Mouse (Mus musculus) hindbrain, embryonic 14.5 days (tissue): Measurements from ENCODE around the gene Gm28539. TPM values are rescaled to one million over a fixed set of nuclear protein-coding genes. Genes with fewer than 3 reads are reported as not detected.

ENCODE experiments used
- ATAC-seq: fragments of 200-750 bp; cut with Nextera tagmentation; 2 replicates; pipeline ENCODE4 v1.8.0; 2017; ENCODE audit warnings: moderate number of reproducible peaks, mild to moderate bottlenecking, moderate TSS enrichment, moderate library complexity; ENCODE audit not compliant: low FRiP score
- DNase-seq: peaks from one replicate; pipeline ENCODE4 v3.0.0-alpha.2; 2015; ENCODE audit warnings: low spot score
- H3K27ac ChIP-seq: fragments of 300-500 bp; sonication (generic); 2 replicates; pipeline ENCODE4 v1.5.1; 2014; ENCODE audit warnings: mild to moderate bottlenecking, moderate library complexity
- H3K27me3 ChIP-seq: fragments of 300-500 bp; sonication (generic); 2 replicates; pipeline ENCODE4 v1.6.1; 2014; ENCODE audit warnings: mild to moderate bottlenecking, low read length, mixed read lengths; ENCODE audit not compliant: control insufficient read depth, insufficient read depth
- H3K36me3 ChIP-seq: fragments of 300-500 bp; sonication (generic); replicated peaks from 2 replicates; pipeline ENCODE4 v1.6.1; 2014; ENCODE audit not compliant: control insufficient read depth, insufficient read depth
- H3K4me1 ChIP-seq: fragments of 300-500 bp; sonication (generic); replicated peaks from 2 replicates; pipeline ENCODE4 v1.6.1; 2014; ENCODE audit warnings: antibody characterized with exemption, low read length, mixed read lengths; ENCODE audit not compliant: control insufficient read depth, insufficient read depth
- H3K4me2 ChIP-seq: fragments of 300-500 bp; sonication (generic); replicated peaks from 2 replicates; pipeline ENCODE4 v1.6.1; 2014; ENCODE audit warnings: mild to moderate bottlenecking, moderate library complexity
- H3K4me3 ChIP-seq: fragments of 300-500 bp; sonication (generic); replicated peaks from 2 replicates; pipeline ENCODE4 v1.5.1; 2014; ENCODE audit warnings: mild to moderate bottlenecking, low read length
- H3K9ac ChIP-seq: fragments of 300-500 bp; sonication (generic); 2 replicates; pipeline ENCODE4 v1.6.1; 2014
- H3K9me3 ChIP-seq: fragments of 300-500 bp; sonication (generic); 2 replicates; pipeline ENCODE4 v1.6.1; 2016; ENCODE audit warnings: low read length; ENCODE audit not compliant: control insufficient read depth
- WGBS: fragments of 180-500 bp; shearing (Covaris S2); extraction: QIAGEN DNeasy Blood & Tissue Kit; methylation state at CpG from one replicate; pipeline ENCODE4 v1.1.7; 2014; 5-methylcytosine and 5-hydroxymethylcytosine counted together
- polyA plus RNA-seq: library from polyadenylated mRNA; unstranded; fragments of >200 nt; fragmentation: Nextera tagmentation; extraction: Ambion mirVana; gene quantifications from 2 replicates; pipeline ENCODE4 v1.2.1, GENCODE M21; 2014

The Gm28539 gene
- polyA plus RNA-seq, 1 experiment from 2014 or later, result not detected

DNA sequence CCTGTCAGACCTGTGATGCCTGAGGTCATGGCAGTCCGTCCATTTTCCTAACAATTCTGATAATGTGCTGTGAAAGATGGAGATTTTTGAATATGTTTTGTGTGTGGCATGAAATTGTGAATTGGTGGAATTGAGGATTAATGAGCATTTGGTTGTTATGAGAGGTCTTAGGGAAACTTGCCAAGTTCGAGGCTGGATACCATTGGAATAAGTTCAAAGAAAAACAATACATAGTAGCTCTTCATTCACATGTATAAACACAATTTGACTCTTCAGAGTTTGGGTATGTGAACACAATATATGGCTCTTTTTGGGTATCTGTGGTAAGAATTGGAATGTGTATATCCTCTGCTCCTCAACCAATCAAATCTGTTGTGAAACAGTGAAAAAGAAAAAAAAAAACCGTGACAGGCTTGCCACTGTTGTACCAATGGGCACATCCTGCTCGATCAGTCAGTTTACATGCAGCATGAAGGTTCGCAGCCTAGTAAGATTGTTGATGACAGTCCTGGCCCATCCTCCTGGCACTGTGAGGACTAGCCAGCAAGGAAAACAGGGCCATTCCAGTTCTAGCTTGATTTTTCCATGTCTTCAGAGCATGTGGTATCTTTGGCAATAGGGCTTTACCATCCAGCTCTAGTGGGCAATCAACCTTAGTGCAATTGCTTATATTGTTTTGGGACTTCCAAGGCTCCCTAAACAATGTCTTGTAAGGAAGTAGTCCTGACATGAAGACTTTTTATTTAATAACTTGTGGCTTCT, 102.1 kb downstream of the Gm28539 start:
- Histone ChIP-seq H3K27ac (no peak overlapping the region), H3K9me3 (no peaks in the 10 kb centered on the region), H3K4me3 (no peak overlapping the region), H3K36me3 (peaks cover 67% of the 10 kb centered on the region), H3K4me1 (no peaks in the 10 kb centered on the region), H3K9ac (no peak overlapping the region), H3K4me2 (no peak overlapping the region), H3K27me3 (no peaks in the 10 kb centered on the region)
- 83% methylated on average over 5 of the region's 5 CpGs for whole genome bisulfite sequencing
- ATAC-seq (no peak), DNase-seq (no peak)

DNA sequence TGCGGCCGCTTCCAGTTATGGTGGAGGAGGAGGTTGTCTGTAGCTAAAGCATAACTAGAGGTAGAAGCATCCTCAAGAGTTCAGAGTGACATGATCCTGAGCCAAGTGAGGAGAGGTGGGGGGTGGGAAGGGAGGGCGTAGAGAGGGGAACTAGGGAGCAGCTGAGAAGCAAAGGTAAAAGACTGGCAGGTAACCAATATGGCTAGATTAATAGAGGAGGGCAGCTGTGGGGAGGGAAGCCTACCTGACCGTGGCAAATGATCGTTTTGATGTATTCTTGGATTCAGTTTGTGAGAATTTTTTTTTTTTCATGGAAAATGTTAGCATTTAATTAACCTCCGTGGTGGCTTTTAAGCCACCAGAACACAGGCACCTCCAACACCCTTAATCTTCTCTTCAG, 107.5 kb downstream of the Gm28539 start:
- DNase-seq, result no peak
- Histone ChIP-seq H3K27me3 (no peaks in the 10 kb centered on the region), H3K4me2 (no peak overlapping the region), H3K9me3 (no peaks in the 10 kb centered on the region), H3K4me1 (no peaks in the 10 kb centered on the region), H3K27ac (no peak overlapping the region), H3K9ac (no peak overlapping the region), H3K4me3 (no peak overlapping the region), H3K36me3 (peaks cover 65% of the 10 kb centered on the region)
- ATAC-seq, result no peak
- 94% methylated on average over 6 of the region's 6 CpGs for WGBS

GRCm38 (mm10) chr16:18948941-18949340, 112.6 kb downstream of the Gm28539 start:
- H3K9ac ChIP-seq, result no peak overlapping the region
- no peaks in the 10 kb centered on the region for H3K27me3 ChIP-seq
- H3K4me1 ChIP-seq, result no peaks in the 10 kb centered on the region
- no peak overlapping the region for H3K4me2 ChIP-seq
- DNase-seq (no peak), ATAC-seq (no peak)
- H3K4me3 ChIP-seq, result no peak overlapping the region
- peaks cover 85% of the 10 kb centered on the region for H3K36me3 ChIP-seq
- WGBS, result 97% methylated on average over 9 of the region's 9 CpGs
- no peak overlapping the region for H3K27ac ChIP-seq
- no peaks in the 10 kb centered on the region for H3K9me3 ChIP-seq

GRCm38 (mm10) chr16:18950351-18950750, 114.0 kb downstream of the Gm28539 start:
- H3K27ac ChIP-seq, result no peak overlapping the region
- ATAC-seq, result no peak

DNA sequence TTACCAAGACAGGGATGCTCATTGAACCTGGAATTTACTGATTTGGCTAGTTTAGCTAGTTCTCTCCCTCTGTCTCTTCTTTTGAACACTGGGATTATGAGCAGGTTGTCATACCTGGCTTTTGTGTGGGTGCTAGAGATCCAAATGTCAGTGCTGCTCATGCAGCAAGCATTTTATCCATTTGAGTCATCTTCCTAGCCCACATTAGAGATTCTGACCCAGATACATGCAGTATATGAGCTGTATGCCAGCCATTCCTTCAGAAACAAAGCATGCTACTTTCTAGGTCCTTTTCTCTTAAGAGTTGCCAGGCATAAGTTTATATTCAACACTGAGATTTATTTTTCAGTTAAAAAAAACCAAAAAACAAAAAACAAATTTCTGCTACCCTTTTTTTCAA, 116.4 kb downstream of the Gm28539 start:
- DNase-seq (no peak), ATAC-seq (no peak)
- no peaks in the 10 kb centered on the region for H3K9me3 ChIP-seq
- H3K27me3 ChIP-seq, result no peaks in the 10 kb centered on the region
- H3K27ac ChIP-seq, result no peak overlapping the region
- no peak overlapping the region for H3K4me3 ChIP-seq
- no peaks in the 10 kb centered on the region for H3K4me1 ChIP-seq
- H3K9ac ChIP-seq, result no peak overlapping the region
- no peak overlapping the region for H3K4me2 ChIP-seq
- H3K36me3 ChIP-seq, result peaks cover 95% of the 10 kb centered on the region

More at GRCm38 (mm10) chr16:18950351-18950750, 114.0 kb downstream of the Gm28539 start:
- no peak overlapping the region for H3K9ac ChIP-seq
- H3K36me3 ChIP-seq, result peaks cover 89% of the 10 kb centered on the region
- no peak overlapping the region for H3K4me2 ChIP-seq
- no peak overlapping the region for H3K4me3 ChIP-seq
- H3K4me1 ChIP-seq, result no peaks in the 10 kb centered on the region
- H3K9me3 ChIP-seq, result no peaks in the 10 kb centered on the region
- no peak for DNase-seq
- WGBS, result 95% methylated on average over 2 of the region's 2 CpGs
- no peaks in the 10 kb centered on the region for H3K27me3 ChIP-seq

DNA sequence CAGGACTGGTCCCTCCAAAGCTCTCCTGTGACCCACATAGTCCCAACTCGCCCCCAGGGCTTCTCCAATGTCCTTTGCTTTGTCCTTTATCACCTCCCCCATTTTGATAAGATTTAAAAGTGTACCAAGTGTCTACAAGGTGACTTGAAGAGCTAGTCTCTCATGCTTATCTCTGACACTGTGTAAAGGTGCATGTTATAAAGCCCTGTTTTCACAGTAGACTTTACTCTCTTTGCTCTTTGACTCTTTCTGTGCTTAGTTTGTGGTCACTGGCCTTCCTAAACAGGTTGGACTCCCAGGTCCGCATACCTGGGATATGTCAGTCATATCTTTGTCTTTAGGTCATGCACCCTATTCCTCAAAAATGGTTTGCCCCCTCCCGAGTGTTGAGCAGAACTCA, 118.7 kb downstream of the Gm28539 start:
- peaks cover 4% of the 10 kb centered on the region for H3K9me3 ChIP-seq
- H3K4me2 ChIP-seq, result no peak overlapping the region
- H3K4me1 ChIP-seq, result no peaks in the 10 kb centered on the region
- no peak overlapping the region for H3K27ac ChIP-seq
- H3K36me3 ChIP-seq, result peaks cover 78% of the 10 kb centered on the region
- DNase-seq (no peak), ATAC-seq (no peak)
- no peak overlapping the region for H3K9ac ChIP-seq
- no peak overlapping the region for H3K4me3 ChIP-seq
- no peaks in the 10 kb centered on the region for H3K27me3 ChIP-seq
- WGBS, result 94% methylated on average over 3 of the region's 3 CpGs

DNA sequence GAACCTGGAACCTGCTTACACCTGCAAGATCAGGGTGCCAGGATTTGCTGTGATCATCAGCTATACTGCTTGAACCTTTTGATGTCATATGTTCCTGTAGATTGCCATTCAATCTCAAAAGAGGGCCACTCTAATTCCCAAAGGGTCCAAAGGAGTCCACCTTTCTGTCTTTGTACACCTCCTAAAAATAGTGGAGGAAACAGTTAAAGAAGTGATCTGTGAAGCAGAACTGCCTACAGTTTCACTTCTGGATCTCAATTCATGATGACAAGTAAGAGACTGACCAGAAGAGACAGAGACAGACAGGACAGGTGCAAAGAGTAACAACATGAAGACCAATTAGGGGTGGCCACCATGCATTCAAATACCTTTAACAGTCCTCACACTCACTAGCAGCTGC, 127.1 kb downstream of the Gm28539 start:
- Histone ChIP-seq H3K4me1 (no peaks in the 10 kb centered on the region), H3K27me3 (no peaks in the 10 kb centered on the region), H3K36me3 (peaks cover 68% of the 10 kb centered on the region), H3K4me3 (no peak overlapping the region), H3K9me3 (peaks cover 26% of the 10 kb centered on the region), H3K9ac (no peak overlapping the region), H3K4me2 (no peak overlapping the region), H3K27ac (no peak overlapping the region)
- DNase-seq (no peak), ATAC-seq (no peak)

DNA sequence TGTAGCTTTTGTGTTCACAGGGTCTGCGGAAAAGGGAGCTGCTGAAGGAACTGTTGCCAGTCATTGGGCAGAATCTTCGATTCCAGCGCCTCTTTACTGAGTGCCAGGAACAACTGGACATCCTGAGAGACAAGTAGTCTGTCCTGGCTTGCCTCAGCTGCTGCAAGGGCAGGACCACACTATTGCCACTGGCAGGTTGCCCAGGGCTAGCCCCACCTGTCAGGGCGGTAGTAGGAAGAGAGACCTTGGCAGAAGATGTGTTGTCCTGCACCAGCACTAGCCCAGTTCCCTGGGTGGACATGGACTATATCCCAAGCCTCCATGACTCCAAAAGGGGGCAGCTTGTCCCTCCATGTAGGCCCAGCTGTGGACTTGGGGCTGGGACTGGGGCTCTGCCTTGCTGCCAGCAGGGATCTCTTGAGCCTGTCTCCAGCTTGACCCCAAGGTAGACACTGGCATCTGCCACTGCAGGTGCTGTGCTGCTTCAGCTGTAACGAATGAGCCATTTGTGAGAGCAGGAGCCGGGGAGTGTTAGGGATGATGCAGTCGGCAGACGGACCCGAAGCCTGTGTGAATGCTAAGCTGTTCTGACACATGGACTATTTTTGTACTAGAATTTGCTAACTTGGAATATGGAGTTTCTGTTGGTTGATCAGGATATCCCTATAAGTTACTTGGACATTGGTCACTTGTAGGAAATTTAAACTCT, 133.2 kb downstream of the Gm28539 start:
- H3K4me3 ChIP-seq, result no peak overlapping the region
- H3K27me3 ChIP-seq, result no peaks in the 10 kb centered on the region
- H3K4me1 ChIP-seq, result no peaks in the 10 kb centered on the region
- peaks cover 53% of the 10 kb centered on the region for H3K36me3 ChIP-seq
- peaks cover 12% of the 10 kb centered on the region for H3K9me3 ChIP-seq
- DNase-seq, result no peak
- H3K27ac ChIP-seq, result no peak overlapping the region
- 97% methylated on average over 9 of the region's 9 CpGs for WGBS
- H3K9ac ChIP-seq, result no peak overlapping the region
- ATAC-seq, result no peak
- H3K4me2 ChIP-seq, result no peak overlapping the region

- Histone ChIP-seq H3K9ac (no peak overlapping the region), H3K4me3 (no peak overlapping the region), H3K36me3 (peaks cover 42% of the 10 kb centered on the region), H3K9me3 (no peaks in the 10 kb centered on the region), H3K27ac (no peak overlapping the region), H3K4me2 (no peak overlapping the region), H3K27me3 (no peaks in the 10 kb centered on the region), H3K4me1 (no peaks in the 10 kb centered on the region)
- 95% methylated on average over 3 of the region's 3 CpGs for WGBS
- no peak for ATAC-seq
- DNase-seq, result no peak
Measured at GRCm38 (mm10) chr16:18970837-18971236, 134.5 kb downstream of the Gm28539 start.
